Mouse (Mus musculus) left cerebral cortex, adult 18-20 months (tissue): ENCODE data around the gene Gm7145. TPM values are rescaled to one million over a fixed set of nuclear protein-coding genes. Genes with fewer than 3 reads are reported as not detected.
"Not testable (repeated sequence)": the region's sequence is repeated elsewhere in the genome, so short reads cannot be mapped to it uniquely, and the experiment has no call there.

Experiments used
- DNase-seq, 2 experiments: peaks; one replicate each; pipeline ENCODE4 v3.0.0; 2021 to 2022; ENCODE audit warnings: low spot score in 2 of 2, mixed read lengths in 1 of 2
- long read RNA-seq, 2 experiments: library from polyadenylated mRNA; stranded (forward); transcript quantifications; one replicate each; pipeline ENCODE4 v2.0.0; 2021
- total RNA-seq, 2 experiments: library from RNA; stranded (reverse); gene quantifications; 2 replicates each; pipeline ENCODE4 v1.2.3; 2021

Gm7145 gene
- total RNA-seq: not detected
- long read RNA-seq, experiment 1: 0 reads
- long read RNA-seq, experiment 2: 0 reads

- no peak for DNase-seq
Measured at GRCm38 (mm10) chr1:117965639-117966038, at the start of gene Gm7145. Gene Gm7145, plus strand, starts transcription at chr1:117965939.

GRCm38 (mm10) chr1:117927715-117928114 lies 38.0 kb upstream of the Gm7145 start, which contains the start of gene Gm28168:
Gene Gm28168, plus strand, starts transcription at chr1:117928015.
- DNase-seq: not testable (repeated sequence)

DNA sequence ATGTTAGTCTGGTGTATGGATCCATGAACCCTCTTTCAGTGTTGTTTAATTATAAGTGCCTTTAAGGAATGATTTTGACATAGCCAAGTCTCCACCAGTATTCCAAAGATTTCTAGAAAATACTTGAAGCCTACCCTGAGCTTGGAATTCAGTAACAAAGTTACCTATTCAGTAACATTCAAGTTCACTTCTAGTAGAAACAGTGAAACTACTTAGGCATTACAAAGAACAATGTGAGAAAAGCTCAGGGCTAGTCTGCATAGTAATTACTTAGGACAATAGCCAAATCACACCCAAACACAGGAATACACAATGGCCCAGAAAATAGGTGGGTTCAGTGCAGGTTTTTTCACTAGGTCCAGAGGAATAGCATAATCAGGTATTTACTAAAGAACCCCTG lies 38.1 kb downstream of the Gm7145 start:
- not testable (repeated sequence) for DNase-seq

- DNase-seq: peak; percentile 5 to 34
Measured at GRCm38 (mm10) chr1:118012736-118013135, 47.0 kb downstream of the Gm7145 start.

Other genes starting within 250 kb of the Gm7145 start
- not detected for gene B020011L13Rik, start 184.8 kb upstream of the Gm7145 start, total RNA-seq
- gene Gm28360, start 135.9 kb upstream of the Gm7145 start, total RNA-seq: not detected
- gene Gm28168, start 37.9 kb upstream of the Gm7145 start, total RNA-seq: not detected
- gene Gm29106, start 210.6 kb downstream of the Gm7145 start, total RNA-seq: not detected